Mouse (Mus musculus) spleen, adult 18-20 months (tissue): Measurements from ENCODE around the gene Pgm5.

ENCODE experiments used
- DNase-seq, 2 experiments: peaks; one replicate each; pipeline ENCODE4 v3.0.0; 2022; ENCODE audit warnings: mixed read lengths in 2 of 2

Pgm5 gene

DNA sequence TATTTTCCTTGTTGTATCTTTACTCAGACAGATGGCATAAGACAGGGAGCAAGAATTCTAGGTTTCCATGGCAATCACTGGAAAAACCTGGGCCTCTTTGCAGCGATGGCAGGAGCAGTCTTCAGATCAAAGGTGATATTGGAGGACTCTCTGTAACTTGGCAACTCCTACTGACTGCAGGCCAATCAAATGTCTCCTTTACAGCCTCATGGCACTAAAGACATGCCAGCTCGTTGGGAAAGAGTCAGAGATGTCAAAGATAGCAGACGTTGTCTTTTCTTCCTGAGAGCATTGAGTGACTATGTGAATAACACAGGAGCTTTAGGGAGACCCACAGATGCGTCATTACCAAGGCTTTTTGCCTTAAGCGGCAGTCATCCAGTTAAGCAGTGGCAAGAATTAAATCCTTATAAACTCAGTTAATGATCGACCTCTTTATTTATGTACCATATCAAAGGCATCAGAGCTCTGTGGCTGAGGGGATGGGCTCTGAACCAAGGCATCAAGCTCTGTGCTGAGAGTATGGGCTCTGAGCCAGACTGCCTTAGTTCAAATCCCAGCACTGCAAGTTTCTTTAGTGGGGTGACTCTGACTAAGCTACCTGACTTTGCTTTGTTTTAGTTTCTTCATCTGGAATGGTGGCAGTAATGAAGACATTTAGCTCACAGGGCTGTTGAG, 209.2 kb downstream of the Pgm5 start:
- DNase-seq: no peak

- DNase-seq: no peak
Observed at GRCm38 (mm10) chr19:24651595-24651994, 210.1 kb downstream of the Pgm5 start.

DNA sequence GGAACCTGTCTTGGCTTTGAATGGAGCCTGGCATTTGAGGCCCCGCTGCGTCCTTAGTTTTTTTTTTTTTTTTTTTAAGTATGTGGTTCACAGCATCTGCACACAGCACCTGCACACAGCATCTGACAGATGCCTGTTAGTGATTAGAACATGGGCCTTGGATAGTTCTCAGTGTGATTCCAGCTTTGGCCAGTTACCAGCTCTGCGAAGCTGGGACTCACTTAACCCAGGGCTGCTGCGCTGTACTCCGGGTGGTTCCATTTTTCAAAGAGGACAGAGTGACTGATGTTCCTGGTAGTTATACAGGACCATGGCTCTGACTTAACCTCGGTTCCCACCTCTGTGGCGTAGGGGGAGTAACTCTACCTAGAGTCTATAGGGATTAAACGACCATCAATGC, 211.2 kb downstream of the Pgm5 start:
- no peak for DNase-seq

GRCm38 (mm10) chr19:24648016-24648415, 213.6 kb downstream of the Pgm5 start:
- no peak for DNase-seq

- peak; percentile 58 to 72 for DNase-seq
Observed at GRCm38 (mm10) chr19:24646162-24646829, 215.4 kb downstream of the Pgm5 start.

- no peak for DNase-seq
Observed at GRCm38 (mm10) chr19:24644971-24645370, 216.7 kb downstream of the Pgm5 start.

GRCm38 (mm10) chr19:24640982-24641381, 220.7 kb downstream of the Pgm5 start:
- no peak for DNase-seq

- DNase-seq: no peak
Observed at GRCm38 (mm10) chr19:24637988-24638387, 223.7 kb downstream of the Pgm5 start.

- DNase-seq: no peak
Observed at GRCm38 (mm10) chr19:24636616-24637015, 225.0 kb downstream of the Pgm5 start.

DNA sequence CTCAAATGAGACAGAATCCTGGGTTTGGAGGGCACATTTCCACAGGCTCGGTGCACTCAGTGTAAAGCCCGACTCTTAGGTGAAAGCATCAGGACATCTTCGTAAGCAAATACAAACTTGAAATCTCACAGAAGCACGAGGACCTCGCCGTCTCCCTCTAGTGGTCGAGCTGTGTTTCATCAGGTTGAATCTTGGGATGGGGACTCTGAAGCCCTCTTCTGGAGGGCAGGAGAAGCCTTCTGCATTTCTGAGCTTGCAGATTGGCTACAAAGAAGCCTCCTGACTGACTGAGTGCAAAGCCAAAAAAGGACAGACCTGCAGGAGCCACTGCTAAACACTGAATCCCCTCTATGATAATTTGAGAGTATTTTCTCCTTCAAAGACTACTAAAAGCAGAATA, 227.1 kb downstream of the Pgm5 start:
- DNase-seq: peak; percentile 60
